Mouse (Mus musculus) olfactory bulb, adult 2 months (tissue): Measurements from ENCODE around the gene Usp3. TPM values are rescaled to one million over a fixed set of nuclear protein-coding genes. Genes with fewer than 3 reads are reported as not detected.

Experiments
- H3K27ac ChIP-seq: fragments of 200-500 bp; 2 replicates; pipeline ENCODE4 v1.5.1; 2012; ENCODE audit warnings: low read depth, low read length; ENCODE audit not compliant: insufficient read depth
- H3K4me1 ChIP-seq: fragments of 200-500 bp; 2 replicates; pipeline ENCODE4 v1.6.1; 2012; ENCODE audit warnings: low read length; ENCODE audit not compliant: control insufficient read depth, insufficient read depth
- H3K4me3 ChIP-seq: fragments of 200-500 bp; 2 replicates; pipeline ENCODE4 v1.5.1; 2012; ENCODE audit warnings: mild to moderate bottlenecking, low read depth, low read length, moderate library complexity; ENCODE audit not compliant: insufficient read depth
- CTCF ChIP-seq: fragments of 200-500 bp; IDR thresholded peaks from 2 replicates; pipeline ENCODE4 v1.5.1; 2012; ENCODE audit warnings: low read depth, mild to moderate bottlenecking, low read length, moderate library complexity; ENCODE audit not compliant: insufficient read depth
- POLR2A ChIP-seq: fragments of 200-500 bp; IDR thresholded peaks from 2 replicates; pipeline ENCODE4 v1.6.1; 2012; ENCODE audit warnings: mild to moderate bottlenecking, low read depth, low read length, moderate library complexity; ENCODE audit not compliant: insufficient read depth
- WGBS: fragments of 180-500 bp; shearing (Covaris S2); methylation state at CpG from one replicate; pipeline ENCODE4 v1.1.7; 2018; 5-methylcytosine and 5-hydroxymethylcytosine counted together
- polyA plus RNA-seq: library from polyadenylated mRNA; stranded (reverse); fragments of >200 nt; gene quantifications from 2 replicates; pipeline ENCODE4 v1.2.4, GENCODE M21; 2012; ENCODE audit warnings: low replicate concordance; ENCODE audit not compliant: missing spikeins, insufficient read depth, insufficient read length

Gene Usp3
- polyA plus RNA-seq, 1 experiment: not detected

GRCm38 (mm10) chr9:66620581-66620981 is 27.6 kb upstream of the Usp3 start:
- H3K27ac ChIP-seq: peak overlapping the region; percentile 76
- WGBS: 20% methylated on average over 6 of the region's 6 CpGs

GRCm38 (mm10) chr9:66620055-66620454 is 27.1 kb upstream of the Usp3 start:
- WGBS: 69% methylated on average over 1 of the region's 1 CpGs
- peaks cover 5% of the 10 kb centered on the region for H3K4me1 ChIP-seq
- TF ChIP-seq POLR2A (no peak), CTCF (no peak)
- no peak overlapping the region for H3K4me3 ChIP-seq
- H3K27ac ChIP-seq: peak overlapping the region; percentile 13; the same call in 1 of the 2 replicates

More at GRCm38 (mm10) chr9:66620581-66620981, 27.6 kb upstream of the Usp3 start:
- H3K4me3 ChIP-seq: no peak overlapping the region
- peaks cover 4% of the 10 kb centered on the region for H3K4me1 ChIP-seq
- TF ChIP-seq POLR2A: no peak
- TF ChIP-seq CTCF: no peak

GRCm38 (mm10) chr9:66617812-66618211 is 24.9 kb upstream of the Usp3 start:
- H3K27ac ChIP-seq: no peak overlapping the region
- peaks cover 9% of the 10 kb centered on the region for H3K4me1 ChIP-seq
- 100% methylated on average over 2 of the region's 2 CpGs for WGBS
- H3K4me3 ChIP-seq: no peak overlapping the region
- TF ChIP-seq CTCF (no peak), POLR2A (no peak)

DNA sequence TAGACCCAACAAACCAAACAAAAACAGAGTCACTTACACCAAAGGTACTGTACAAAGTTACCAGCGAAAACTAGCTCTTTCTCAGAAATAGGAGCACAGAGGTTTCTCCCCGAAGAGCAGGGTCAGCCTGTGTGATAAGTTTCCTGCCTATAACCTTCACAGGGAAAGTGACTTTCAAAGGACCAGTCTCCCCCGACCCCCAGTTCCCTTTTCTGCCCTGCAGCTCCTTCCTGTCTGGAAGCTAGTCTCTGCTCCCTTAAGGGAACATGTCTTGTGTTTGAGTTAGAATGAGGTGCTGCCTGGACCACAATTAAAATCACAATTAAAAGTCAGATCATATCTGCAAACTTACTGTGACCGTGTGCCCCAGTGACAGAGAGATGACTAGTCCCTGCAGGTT is 23.9 kb upstream of the Usp3 start:
- Histone ChIP-seq H3K4me3 (no peak overlapping the region), H3K4me1 (peaks cover 12% of the 10 kb centered on the region), H3K27ac (no peak overlapping the region)
- TF ChIP-seq CTCF: no peak
- no peak for TF ChIP-seq POLR2A
- WGBS: 87% methylated on average over 4 of the region's 4 CpGs

DNA sequence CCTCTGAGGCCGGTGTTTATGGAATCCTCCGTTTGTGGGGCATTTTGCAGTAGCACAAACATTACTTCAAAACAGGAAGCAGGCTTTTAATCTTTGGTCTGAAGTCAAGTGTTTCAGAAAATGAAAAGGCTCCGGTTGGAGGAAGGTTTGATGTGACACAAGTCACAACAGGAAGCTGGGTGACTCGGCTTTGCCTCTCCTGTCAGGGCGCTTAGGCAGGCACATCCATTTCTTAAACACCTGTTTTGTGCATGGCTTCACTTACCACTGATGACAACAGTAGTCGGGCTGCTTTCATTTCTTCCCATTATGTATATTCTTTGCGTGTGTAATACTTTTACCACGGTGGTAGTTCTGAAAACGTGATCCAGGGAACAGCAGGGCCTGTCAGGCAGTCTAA is 22.2 kb upstream of the Usp3 start:
- TF ChIP-seq POLR2A (no peak), CTCF (no peak)
- H3K27ac ChIP-seq: no peak overlapping the region
- WGBS: 57% methylated on average over 9 of the region's 9 CpGs
- H3K4me1 ChIP-seq: peaks cover 14% of the 10 kb centered on the region
- no peak overlapping the region for H3K4me3 ChIP-seq

DNA sequence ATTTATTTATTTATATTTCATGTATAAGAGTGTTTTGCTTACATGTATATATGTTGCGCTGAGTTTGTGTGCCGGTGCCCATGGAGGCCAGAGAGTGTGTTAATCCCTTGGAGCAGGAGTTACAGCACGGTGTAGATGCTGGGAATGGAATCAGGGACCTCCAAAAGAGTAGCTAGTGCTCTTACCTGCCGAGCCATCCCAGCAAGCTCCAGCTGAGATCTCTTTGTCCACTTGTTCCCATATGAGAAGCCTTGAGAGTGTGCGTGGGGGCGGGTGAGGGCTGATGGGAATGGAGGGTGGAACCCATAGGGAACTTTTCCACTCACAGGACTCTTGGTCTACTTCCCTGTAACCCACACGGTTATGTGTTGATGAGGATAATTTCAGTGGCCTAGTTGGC is 21.6 kb upstream of the Usp3 start:
- TF ChIP-seq CTCF: no peak
- H3K27ac ChIP-seq: no peak overlapping the region
- WGBS: 70% methylated on average over 7 of the region's 7 CpGs
- peaks cover 14% of the 10 kb centered on the region for H3K4me1 ChIP-seq
- no peak overlapping the region for H3K4me3 ChIP-seq

- WGBS: 63% methylated on average over 7 of the region's 7 CpGs
- H3K27ac ChIP-seq: no peak overlapping the region
- TF ChIP-seq CTCF: no peak
- no peak for TF ChIP-seq POLR2A
- peaks cover 14% of the 10 kb centered on the region for H3K4me1 ChIP-seq
- no peak overlapping the region for H3K4me3 ChIP-seq
Observed at GRCm38 (mm10) chr9:66613667-66614066, 20.7 kb upstream of the Usp3 start.

DNA sequence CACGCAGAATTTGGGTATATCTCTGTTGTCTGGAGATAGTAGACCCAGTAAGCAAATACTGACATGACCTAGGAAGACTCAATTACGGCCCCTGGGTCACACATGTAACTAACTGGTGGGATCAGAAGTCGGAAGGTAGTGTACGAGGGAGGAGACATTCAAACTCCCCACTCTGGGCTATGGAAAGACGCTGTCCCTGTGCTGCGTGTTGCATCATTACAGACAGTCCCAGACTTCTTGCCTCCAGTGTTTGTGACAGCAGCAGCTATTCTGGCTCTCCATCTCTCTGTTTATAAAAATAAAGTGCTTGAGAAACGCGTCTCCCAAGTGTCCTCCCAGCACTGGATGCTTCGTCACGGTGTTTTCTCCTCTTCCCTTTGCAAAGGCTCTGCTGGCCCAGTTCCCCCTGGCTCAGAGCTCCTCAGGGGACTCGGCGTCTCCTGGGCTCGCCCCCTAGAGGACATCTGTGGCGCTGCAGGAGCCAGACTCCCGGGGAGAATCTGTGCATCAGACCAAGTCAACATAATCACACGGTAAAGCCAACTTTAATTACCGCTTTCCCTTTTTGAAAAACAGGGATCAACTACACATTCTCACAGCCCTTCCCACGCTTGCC is 18.6 kb upstream of the Usp3 start:
- Histone ChIP-seq H3K4me1 (peaks cover 14% of the 10 kb centered on the region), H3K27ac (peak overlapping the region; percentile 85), H3K4me3 (no peak overlapping the region)
- TF ChIP-seq CTCF (peak; percentile 92), POLR2A (no peak)
- 8% methylated on average over 18 of the region's 18 CpGs for WGBS

- no peak overlapping the region for H3K4me3 ChIP-seq
- TF ChIP-seq CTCF: no peak
- TF ChIP-seq POLR2A: no peak
- WGBS: 89% methylated on average over 5 of the region's 5 CpGs
Observed at GRCm38 (mm10) chr9:66608817-66609345, 15.9 kb upstream of the Usp3 start.

More at GRCm38 (mm10) chr9:66608817-66609345, 15.9 kb upstream of the Usp3 start:
- Histone ChIP-seq H3K4me1 (peaks cover 12% of the 10 kb centered on the region), H3K27ac (no peak overlapping the region)
